Mouse (Mus musculus) cerebellum, adult 8-10 months (tissue): Measurements from ENCODE around the gene Ubqln1.

Source experiments
- DNase-seq: peaks from one replicate; pipeline ENCODE4 v3.0.0; 2022

Gene Ubqln1

GRCm38 (mm10) chr13:58215592-58216341, at the start of gene Ubqln1:
Gene Ubqln1, minus strand, starts transcription at chr13:58215653.
- DNase-seq: peak; percentile 91

GRCm38 (mm10) chr13:58263546-58263945, 48.1 kb upstream of the Ubqln1 start:
- DNase-seq: no peak

GRCm38 (mm10) chr13:58261674-58262073, 46.2 kb upstream of the Ubqln1 start:
- no peak for DNase-seq

GRCm38 (mm10) chr13:58253268-58253667, 37.8 kb upstream of the Ubqln1 start:
- DNase-seq: no peak

GRCm38 (mm10) chr13:58248957-58249356, 33.5 kb upstream of the Ubqln1 start:
- DNase-seq: no peak

GRCm38 (mm10) chr13:58236536-58236935, 21.1 kb upstream of the Ubqln1 start:
- no peak for DNase-seq

- peak; percentile 51 for DNase-seq
Observed at GRCm38 (mm10) chr13:58232611-58233010, 17.2 kb upstream of the Ubqln1 start.

GRCm38 (mm10) chr13:58232070-58232469, 16.6 kb upstream of the Ubqln1 start:
- no peak for DNase-seq

GRCm38 (mm10) chr13:58228624-58229023, 13.2 kb upstream of the Ubqln1 start:
- DNase-seq: no peak

GRCm38 (mm10) chr13:58225694-58226093, 10.2 kb upstream of the Ubqln1 start:
- no peak for DNase-seq

GRCm38 (mm10) chr13:58220206-58220605, 4.8 kb upstream of the Ubqln1 start:
- DNase-seq: no peak

- no peak for DNase-seq
Observed at GRCm38 (mm10) chr13:58217536-58217935, 2.1 kb upstream of the Ubqln1 start.

GRCm38 (mm10) chr13:58216395-58216794, 942 bp upstream of the Ubqln1 start:
- no peak for DNase-seq

- DNase-seq: no peak
Observed at GRCm38 (mm10) chr13:58215253-58215591, 231 bp downstream of the Ubqln1 start.

- DNase-seq: peak; percentile 27
Observed at GRCm38 (mm10) chr13:58214346-58215252, 854 bp downstream of the Ubqln1 start.

GRCm38 (mm10) chr13:58213801-58214200, 1.7 kb downstream of the Ubqln1 start:
- no peak for DNase-seq

- DNase-seq: no peak
Observed at GRCm38 (mm10) chr13:58212530-58212929, 2.9 kb downstream of the Ubqln1 start.

GRCm38 (mm10) chr13:58210441-58210840, 5.0 kb downstream of the Ubqln1 start:
- DNase-seq: peak; percentile 58

- no peak for DNase-seq
Observed at GRCm38 (mm10) chr13:58206084-58206483, 9.4 kb downstream of the Ubqln1 start.

- DNase-seq: no peak
Observed at GRCm38 (mm10) chr13:58204986-58205385, 10.5 kb downstream of the Ubqln1 start.

- DNase-seq: no peak
Observed at GRCm38 (mm10) chr13:58204202-58204601, 11.3 kb downstream of the Ubqln1 start.

- DNase-seq: peak; percentile 56
Observed at GRCm38 (mm10) chr13:58202903-58203302, 12.6 kb downstream of the Ubqln1 start.

- no peak for DNase-seq
Observed at GRCm38 (mm10) chr13:58201908-58202307, 13.5 kb downstream of the Ubqln1 start.

GRCm38 (mm10) chr13:58201343-58201742, 14.1 kb downstream of the Ubqln1 start:
- DNase-seq: no peak
